Mouse (Mus musculus) thymus, adult 2 months (tissue): ENCODE results near the gene Tmed10. TPM values are rescaled to one million over a fixed set of nuclear protein-coding genes. Genes with fewer than 3 reads are reported as not detected.

ENCODE experiments used
- DNase-seq: peaks from one replicate; pipeline ENCODE4 v3.0.0; 2021
- H3K27ac ChIP-seq: fragments of 200-500 bp; 2 replicates; pipeline ENCODE4 v1.5.1; 2012; ENCODE audit warnings: low read length, control low read depth; ENCODE audit not compliant: control insufficient read depth, insufficient read depth
- H3K27me3 ChIP-seq: fragments of 200-500 bp; 2 replicates; pipeline ENCODE4 v1.6.1; 2012; ENCODE audit warnings: mild to moderate bottlenecking, low read length, moderate library complexity, mixed read lengths; ENCODE audit not compliant: control insufficient read depth, insufficient read depth
- H3K36me3 ChIP-seq: fragments of 200-500 bp; 2 replicates; pipeline ENCODE4 v1.6.1; 2012; ENCODE audit warnings: mild to moderate bottlenecking, low read length, moderate library complexity; ENCODE audit not compliant: control insufficient read depth, insufficient read depth
- H3K4me1 ChIP-seq: fragments of 200-500 bp; replicated peaks from 2 replicates; pipeline ENCODE4 v1.6.1; 2012; ENCODE audit warnings: low read length; ENCODE audit not compliant: control insufficient read depth, insufficient read depth
- H3K4me3 ChIP-seq: fragments of 200-500 bp; 2 replicates; pipeline ENCODE4 v1.5.1; 2012; ENCODE audit warnings: mild to moderate bottlenecking, low read length, control low read depth, moderate library complexity; ENCODE audit not compliant: control insufficient read depth, insufficient read depth
- CTCF ChIP-seq: fragments of 200-500 bp; IDR thresholded peaks from 2 replicates; pipeline ENCODE4 v1.5.1; 2012; ENCODE audit warnings: mild to moderate bottlenecking, control low read depth, low read length, moderate library complexity, borderline replicate concordance; ENCODE audit not compliant: control insufficient read depth, poor library complexity, insufficient read depth; ENCODE audit errors: extremely low read depth
- POLR2A ChIP-seq: fragments of 200-500 bp; IDR thresholded peaks from 2 replicates; pipeline ENCODE4 v1.6.1; 2012; ENCODE audit warnings: mild to moderate bottlenecking, low read length, control low read depth, moderate library complexity; ENCODE audit not compliant: control insufficient read depth, poor library complexity, insufficient read depth; ENCODE audit errors: extremely low read depth
- WGBS: fragments of 180-500 bp; shearing (Covaris S2); methylation state at CpG from one replicate; pipeline ENCODE4 v1.1.7; 2018; 5-methylcytosine and 5-hydroxymethylcytosine counted together
- polyA plus RNA-seq: library from polyadenylated mRNA; depleted of rRNA; stranded (reverse); fragments of >200 nt; gene quantifications from 2 replicates; pipeline ENCODE4 v1.2.3, GENCODE M21; 2012

The Tmed10 gene
- polyA plus RNA-seq, 1 experiment = 152 TPM

DNA sequence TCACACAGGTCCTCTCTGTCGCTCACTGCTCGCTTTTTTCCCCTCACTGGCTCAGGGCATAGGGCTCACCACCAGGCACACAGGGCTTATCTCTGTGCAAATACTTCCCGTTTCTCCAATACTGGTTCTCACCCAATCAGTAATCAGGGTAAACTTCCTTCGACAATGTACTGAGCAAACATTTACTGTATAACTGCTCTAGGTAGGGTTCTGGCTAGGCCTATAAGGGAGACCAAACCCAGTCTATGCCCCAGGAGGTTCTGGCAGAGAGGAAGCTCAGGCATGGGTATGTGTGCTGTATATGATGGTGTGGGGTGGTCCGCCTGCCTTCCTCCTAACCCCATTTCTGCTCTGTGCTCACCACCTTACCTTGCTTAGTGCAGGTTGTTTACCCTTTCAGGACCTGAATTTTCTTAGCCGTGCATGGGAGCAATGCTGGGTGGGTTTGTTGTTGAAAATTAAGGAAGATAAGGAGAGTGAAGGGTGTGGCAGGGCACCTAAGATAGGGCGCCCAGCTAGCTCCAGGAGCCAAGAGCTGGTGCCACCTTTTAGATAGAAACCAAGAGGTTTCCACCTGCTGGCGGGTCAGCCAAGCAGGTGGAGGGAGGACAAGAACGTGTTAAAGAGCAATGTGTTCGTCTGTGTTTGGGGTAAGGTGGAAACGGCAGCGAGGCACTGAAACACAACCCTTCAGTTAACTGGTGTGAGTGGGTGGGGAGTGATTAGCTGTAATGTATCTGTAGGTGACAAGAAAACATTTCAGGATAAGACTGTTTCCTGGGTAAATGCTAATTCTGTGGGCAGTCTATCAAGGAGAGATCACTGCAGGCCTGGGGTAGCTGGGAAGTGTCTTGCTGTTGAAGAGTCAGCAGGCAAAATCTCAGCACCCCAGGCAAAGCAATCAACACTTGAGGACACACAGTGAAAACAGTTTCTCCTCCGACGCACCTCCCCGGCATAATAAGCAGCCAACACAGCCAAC is 14.8 kb upstream of the Tmed10 start:
- no peak for TF ChIP-seq CTCF
- no peak for TF ChIP-seq POLR2A
- Histone ChIP-seq H3K36me3 (no peaks in the 10 kb centered on the region), H3K27me3 (no peaks in the 10 kb centered on the region), H3K4me1 (peaks cover 12% of the 10 kb centered on the region), H3K4me3 (no peak overlapping the region), H3K27ac (no peak overlapping the region)
- WGBS = 81% methylated on average over 15 of the region's 15 CpGs
- no peak for DNase-seq

DNA sequence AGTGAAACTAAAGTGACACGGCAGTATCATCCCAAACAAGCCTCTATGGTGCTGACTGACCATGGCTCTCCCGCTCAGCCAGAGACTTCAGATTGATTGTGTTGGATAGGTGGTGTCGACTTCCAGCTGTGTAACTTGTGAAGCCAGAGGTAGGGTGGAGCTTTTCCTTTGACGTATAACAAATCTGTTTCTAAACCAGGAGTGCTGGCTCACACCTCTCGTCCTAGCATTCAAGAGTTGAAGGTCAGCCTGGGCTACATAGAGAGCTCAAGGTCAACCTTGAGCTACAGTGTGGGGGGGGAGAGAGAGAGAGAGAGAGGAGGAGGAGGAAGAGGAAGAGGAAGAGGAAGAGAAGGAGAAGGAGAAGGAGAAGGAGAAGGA is 11.3 kb upstream of the Tmed10 start:
- peaks cover 8% of the 10 kb centered on the region for H3K4me1 ChIP-seq
- H3K36me3 ChIP-seq = no peaks in the 10 kb centered on the region
- no peak overlapping the region for H3K4me3 ChIP-seq
- H3K27me3 ChIP-seq = no peaks in the 10 kb centered on the region
- H3K27ac ChIP-seq = no peak overlapping the region
- no peak for DNase-seq
- TF ChIP-seq CTCF (no peak), POLR2A (no peak)
- WGBS = 82% methylated on average over 5 of the region's 5 CpGs

DNA sequence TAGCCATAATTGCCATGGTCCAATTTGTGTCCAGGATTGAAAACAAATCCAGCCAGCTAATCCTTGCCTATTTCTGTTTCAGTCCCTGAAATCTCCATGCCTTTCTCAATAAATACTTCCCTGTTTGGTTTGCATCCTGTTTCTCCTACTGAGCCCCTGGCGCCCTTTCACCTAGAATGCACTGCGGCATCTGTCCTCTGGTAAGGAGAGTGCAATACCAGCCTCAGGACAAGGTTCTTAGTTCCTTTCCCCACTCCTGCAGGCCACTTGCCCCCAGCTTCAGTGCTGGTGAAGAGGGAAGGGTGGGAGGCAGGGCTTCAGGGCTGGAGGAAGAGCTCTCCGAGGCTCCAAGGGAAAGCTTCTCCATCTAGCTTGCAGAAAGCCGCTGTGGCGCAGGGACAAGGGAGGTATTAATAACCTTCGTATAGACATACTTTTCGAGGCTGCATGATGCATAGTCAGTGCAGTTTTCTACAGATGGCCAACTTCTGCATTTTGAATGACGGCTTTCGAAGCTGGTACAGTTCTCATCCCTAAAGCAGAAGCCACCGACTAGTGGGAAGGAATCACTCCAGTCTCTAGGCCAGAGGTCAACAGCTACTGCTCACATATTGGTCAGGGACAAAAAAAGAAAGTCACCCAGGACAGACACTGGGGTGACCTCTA is 10.8 kb upstream of the Tmed10 start:
- TF ChIP-seq CTCF (no peak), POLR2A (no peak)
- H3K36me3 ChIP-seq = no peaks in the 10 kb centered on the region
- no peak overlapping the region for H3K27ac ChIP-seq
- H3K27me3 ChIP-seq = no peaks in the 10 kb centered on the region
- WGBS = 40% methylated on average over 10 of the region's 10 CpGs
- H3K4me1 ChIP-seq = peaks cover 8% of the 10 kb centered on the region
- no peak for DNase-seq
- H3K4me3 ChIP-seq = no peak overlapping the region

DNA sequence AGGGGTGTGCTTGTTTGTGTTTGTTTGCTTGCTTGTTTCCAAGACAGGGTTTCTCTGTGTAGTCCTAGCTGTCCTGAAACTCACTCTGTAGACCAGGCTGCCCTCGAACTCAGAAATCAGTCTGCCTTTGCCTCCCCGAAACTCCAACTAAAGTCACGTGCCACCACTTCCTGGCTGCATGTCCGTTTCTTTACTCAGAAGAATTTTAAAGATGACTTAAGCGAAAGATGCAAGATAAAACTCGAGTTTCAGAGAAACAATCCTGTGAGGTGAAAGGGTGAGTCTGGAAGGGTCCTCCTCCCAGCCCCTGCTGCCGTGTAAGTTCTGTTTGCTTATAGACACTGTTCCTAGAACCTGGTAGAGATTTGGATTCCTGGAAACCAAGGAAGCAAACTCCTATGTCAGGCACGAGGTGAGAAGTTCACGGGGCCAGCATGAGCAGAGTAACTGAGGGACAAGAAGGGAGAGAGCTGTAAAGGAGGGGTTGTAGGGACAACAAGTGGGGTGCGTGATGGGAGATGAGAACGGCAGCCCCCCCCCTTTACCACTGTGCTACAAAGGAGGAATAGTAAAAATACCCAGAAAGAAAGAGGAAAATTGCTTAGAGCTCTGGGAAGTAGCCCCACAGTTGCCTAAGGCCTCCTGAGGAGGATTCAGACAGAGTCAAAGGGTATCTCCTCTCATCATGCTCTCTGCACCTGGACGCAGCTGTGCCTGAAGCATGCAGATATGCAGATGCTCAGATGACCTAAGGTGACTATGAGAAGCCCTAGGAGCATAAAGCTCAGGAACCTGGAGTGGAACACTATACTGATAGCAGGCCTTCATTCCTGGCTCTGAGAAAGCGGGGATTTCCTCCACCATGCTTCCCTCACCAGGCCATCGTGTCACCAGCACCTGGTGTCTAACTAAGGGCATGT is 8.4 kb upstream of the Tmed10 start:
- DNase-seq = no peak
- no peak for TF ChIP-seq CTCF
- TF ChIP-seq POLR2A = no peak
- Histone ChIP-seq H3K4me1 (peaks cover 8% of the 10 kb centered on the region), H3K27me3 (no peaks in the 10 kb centered on the region), H3K36me3 (no peaks in the 10 kb centered on the region), H3K27ac (no peak overlapping the region), H3K4me3 (no peak overlapping the region)
- 42% methylated on average over 14 of the region's 14 CpGs for WGBS

DNA sequence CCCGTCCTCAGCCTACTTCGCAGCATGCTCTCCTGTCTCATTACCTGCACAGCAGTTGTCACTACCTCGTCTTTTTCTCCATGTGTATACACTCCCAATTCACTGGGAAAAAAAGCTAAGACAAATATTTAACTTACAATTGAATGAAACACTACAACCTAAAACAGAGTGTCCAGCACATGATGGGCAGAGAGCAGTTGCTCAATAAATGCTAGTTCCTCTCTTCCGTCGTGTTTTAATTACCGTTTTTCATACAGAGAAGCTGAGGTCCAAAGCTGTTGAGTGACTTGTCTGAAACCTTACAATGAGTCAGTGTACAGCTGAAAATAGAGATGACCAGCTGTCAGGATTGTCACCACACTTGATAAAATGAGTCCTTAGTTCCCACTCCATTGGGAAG is 6.9 kb upstream of the Tmed10 start:
- no peak for DNase-seq
- WGBS = 91% methylated on average over 6 of the region's 6 CpGs
- Histone ChIP-seq H3K4me3 (no peak overlapping the region), H3K27me3 (no peaks in the 10 kb centered on the region), H3K27ac (no peak overlapping the region), H3K36me3 (no peaks in the 10 kb centered on the region), H3K4me1 (peaks cover 8% of the 10 kb centered on the region)
- TF ChIP-seq POLR2A (no peak), CTCF (no peak)

DNA sequence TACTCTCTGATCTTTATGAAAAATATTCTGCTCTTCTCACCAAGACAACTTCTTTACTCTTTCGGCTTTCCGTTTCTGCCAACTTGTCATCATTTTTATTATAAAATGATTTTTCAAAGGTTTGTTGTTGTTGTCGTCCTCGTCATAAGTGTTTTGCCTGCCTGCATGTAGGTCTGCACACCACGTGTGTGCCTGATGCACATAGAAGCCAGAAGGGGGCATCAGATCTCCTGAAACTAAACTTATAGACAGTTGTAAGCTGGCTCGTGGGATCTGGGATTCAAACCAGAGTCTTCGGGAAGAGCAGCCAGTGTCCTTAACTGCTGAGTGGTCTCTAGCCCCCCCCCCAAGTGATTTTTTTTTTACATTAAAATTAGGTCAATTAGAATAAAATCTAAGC is 6.3 kb upstream of the Tmed10 start:
- no peak overlapping the region for H3K4me3 ChIP-seq
- WGBS = 93% methylated on average over 7 of the region's 7 CpGs
- H3K4me1 ChIP-seq = peaks cover 8% of the 10 kb centered on the region
- no peak for DNase-seq
- H3K27ac ChIP-seq = no peak overlapping the region
- H3K36me3 ChIP-seq = no peaks in the 10 kb centered on the region
- TF ChIP-seq POLR2A = no peak
- no peak for TF ChIP-seq CTCF
- no peaks in the 10 kb centered on the region for H3K27me3 ChIP-seq
